Mouse (Mus musculus) liver, adult 2 months (tissue): ENCODE results near the gene Kdelr3.

Experiments
- CTCF ChIP-seq: fragments of 200-500 bp; IDR thresholded peaks from 2 replicates; pipeline ENCODE4 v1.5.1; 2011; ENCODE audit warnings: low read depth, low read length, control low read depth
- POLR2A ChIP-seq: fragments of 200-500 bp; IDR thresholded peaks from 2 replicates; pipeline ENCODE4 v1.6.1; 2011; ENCODE audit warnings: low read length, control low read depth; ENCODE audit not compliant: insufficient read depth; ENCODE audit errors: extremely low read depth

DNA sequence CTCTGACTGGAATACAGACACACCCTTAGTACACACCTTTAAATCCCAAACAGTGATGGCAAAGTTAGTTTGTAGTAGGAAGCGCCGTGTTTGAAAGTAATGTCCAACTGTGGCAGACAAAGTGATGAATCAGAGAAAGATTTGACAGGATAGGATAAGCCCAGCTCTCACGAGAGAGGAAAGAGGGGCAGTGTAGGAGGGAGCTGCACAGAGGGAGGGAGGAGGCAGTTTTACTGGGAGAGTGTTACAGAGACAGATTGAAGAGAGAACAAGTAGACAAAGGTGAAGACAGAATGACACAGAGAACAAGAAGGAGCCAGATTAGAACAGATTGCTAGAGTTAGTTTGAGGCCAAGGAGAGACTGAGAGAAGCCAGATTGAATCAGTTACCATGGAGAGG, 43.4 kb downstream of the Kdelr3 start:
- no peak for TF ChIP-seq CTCF
- no peak for TF ChIP-seq POLR2A
